Mouse (Mus musculus): ENCODE results near the gene Efnb3.
A peak's percentile ranks its signal among the peaks of the same experiment; 100 is the strongest.

Efnb3 gene

GRCm38 (mm10) chr11:69584008-69584407 lies 24.0 kb upstream of the Efnb3 start:
- no peak for DNase-seq (ENCODE audit: low spot score in 2 of 2)

DNA sequence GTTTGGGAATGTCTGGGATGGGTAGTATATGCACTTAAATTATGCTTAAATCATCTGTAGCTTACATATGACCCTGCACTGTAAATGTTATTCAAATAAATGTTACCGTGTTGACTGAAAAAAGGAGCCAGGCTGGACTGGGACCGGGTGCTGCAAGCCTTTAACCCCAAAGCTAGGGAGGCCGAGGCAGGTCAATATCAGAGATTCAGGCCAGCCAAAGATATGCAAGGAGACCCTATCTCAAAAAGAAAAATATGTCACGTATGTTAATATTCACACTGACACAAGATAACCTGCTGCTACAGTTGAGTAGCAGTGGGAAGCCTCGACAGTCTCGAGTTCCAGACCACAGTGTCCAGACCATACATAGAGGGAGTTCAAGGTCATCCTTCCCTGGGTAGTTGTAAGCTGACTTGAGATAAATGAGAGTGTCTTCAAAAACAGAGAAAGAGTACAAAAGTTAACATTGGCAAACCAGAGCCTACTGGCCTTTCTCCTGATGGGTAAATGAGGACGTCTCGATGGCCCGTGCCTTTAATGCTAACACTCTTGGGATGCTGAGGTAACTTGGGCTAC lies 22.3 kb upstream of the Efnb3 start:
- DNase-seq (ENCODE audit: low spot score in 2 of 2): no peak

DNA sequence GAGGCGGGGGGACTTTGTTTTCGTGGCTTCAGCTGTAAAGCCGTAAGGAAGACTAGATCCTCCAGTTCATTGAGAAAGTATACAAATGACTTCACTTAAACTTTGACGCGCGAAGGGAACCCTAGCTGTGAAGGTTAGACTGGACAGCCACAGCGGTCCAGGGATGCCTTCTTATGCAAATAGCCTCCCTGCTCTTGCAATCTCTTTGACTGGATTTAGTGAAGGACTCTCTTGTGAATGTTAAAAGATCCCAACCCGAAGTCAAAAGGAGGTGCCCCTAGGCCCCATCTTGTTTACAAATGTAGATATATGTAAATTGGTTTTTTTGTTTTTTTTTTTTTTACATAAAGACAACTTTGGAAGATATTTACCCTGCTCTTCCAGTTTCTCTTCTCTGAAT lies 21.8 kb upstream of the Efnb3 start:
- DNase-seq (ENCODE audit: low spot score in 2 of 2): no peak

DNA sequence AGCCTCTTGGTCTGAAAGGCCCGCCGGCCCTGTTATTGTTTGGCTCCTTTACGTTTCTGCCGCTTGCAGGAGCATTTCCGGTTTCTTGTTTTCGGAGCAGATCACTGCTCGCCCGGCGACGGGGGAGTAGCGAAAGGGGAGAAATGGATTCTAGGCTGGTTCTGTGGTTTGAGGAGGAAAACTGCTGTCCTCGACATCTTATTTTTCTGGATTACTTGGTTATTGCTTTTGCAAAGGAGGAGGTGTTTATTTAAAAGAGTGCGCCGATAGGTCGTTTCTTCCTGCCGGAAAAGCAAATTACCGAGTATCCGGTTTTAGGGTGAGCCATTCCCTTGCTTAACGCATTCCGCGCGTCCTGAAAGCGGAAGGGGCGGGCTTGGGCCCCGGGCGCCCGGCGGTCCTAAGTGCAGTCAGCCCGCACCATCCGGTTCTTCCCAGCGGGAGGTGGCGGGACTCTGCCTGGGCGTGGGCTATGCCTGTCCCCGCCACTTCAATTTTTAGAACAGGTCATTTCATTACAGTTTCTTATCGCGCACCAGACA lies 21.2 kb upstream of the Efnb3 start:
- DNase-seq (ENCODE audit: low spot score in 2 of 2): peak; percentile 78 to 82

DNA sequence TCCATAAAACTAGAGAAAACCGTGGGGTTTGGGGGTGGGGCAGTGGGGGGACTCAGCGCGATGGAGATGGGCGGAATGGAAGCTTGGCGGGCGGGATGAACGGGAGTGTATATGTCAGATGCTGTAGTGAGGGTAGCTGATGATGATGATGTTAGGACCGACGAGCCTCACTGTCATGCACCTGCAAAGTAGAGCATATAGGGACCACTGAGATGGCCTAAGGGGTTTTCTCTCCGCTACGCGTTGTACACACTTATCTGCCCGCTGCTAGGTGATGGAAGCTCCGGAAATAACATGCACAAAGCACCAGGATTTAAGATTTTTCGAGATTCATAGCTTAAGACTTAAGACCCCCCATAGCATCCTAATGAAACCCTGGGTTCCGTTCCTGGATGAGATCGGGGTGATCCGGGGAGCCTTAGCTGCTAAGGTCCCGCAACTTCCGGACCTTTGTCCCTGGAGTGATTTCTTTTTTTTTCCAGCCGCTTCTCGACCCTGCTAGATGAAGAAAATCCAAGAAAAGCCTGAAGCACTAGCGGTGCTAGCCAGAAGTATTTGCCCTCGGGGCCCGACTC lies 20.7 kb upstream of the Efnb3 start:
- DNase-seq (ENCODE audit: low spot score in 2 of 2): no peak

GRCm38 (mm10) chr11:69580091-69580514 lies 20.1 kb upstream of the Efnb3 start, which contains the start of the genes Wrap53 and Trp53:
Gene Wrap53 (minus strand): TSS chr11:69580255.
Gene Trp53 (plus strand): TSS chr11:69580359.
- peak; percentile 77 to 84 for DNase-seq (ENCODE audit: low spot score in 2 of 2)

DNA sequence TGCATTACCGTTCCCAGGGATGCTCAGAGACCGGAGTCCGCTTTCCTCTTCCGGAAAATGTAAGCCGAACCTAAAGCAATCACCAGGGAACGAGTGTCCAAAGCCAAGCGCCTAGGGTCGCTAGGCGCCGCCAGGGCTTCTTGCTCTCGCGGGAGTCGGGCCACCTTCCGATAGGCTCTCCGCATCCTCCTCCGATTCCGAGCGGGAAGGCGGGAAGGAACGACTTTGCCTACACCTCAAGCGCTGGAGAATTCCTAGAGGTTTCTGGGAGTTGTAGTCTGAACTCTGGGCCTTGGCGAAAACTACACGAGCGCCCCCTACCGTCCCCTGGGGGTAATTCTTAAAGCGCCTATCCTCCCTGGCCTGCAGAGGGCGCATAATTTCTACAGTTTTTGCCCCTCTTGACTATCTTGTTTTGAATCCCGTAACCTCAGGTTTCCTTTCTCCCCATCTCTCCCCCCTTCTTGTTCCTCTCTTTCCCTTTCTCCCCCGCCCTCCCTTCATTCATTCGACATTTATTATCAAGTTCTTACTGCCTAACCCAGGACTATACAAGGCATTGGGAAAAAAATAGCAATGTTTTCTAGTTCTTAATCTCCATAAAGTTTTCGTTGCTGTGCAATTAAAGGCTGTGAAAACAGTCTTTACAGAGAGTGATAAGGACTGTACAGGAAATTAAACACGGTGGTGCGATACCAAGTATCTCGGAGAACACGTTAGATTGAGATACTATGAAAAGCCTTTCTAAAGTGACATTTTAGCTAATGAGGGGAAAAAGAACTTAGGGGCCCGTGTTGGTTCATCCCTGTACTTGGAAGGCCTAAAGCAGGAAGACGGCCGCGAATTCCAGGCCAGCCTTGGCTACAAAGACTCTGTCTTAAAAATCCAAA lies 19.4 kb upstream of the Efnb3 start:
- peak; percentile 90 to 96 for DNase-seq (ENCODE audit: low spot score in 2 of 2)

GRCm38 (mm10) chr11:69578301-69578700 lies 18.3 kb upstream of the Efnb3 start:
- DNase-seq (ENCODE audit: low spot score in 2 of 2): no peak

- no peak for DNase-seq (ENCODE audit: low spot score in 2 of 2)
Observed at GRCm38 (mm10) chr11:69576307-69576706, 16.3 kb upstream of the Efnb3 start.

DNA sequence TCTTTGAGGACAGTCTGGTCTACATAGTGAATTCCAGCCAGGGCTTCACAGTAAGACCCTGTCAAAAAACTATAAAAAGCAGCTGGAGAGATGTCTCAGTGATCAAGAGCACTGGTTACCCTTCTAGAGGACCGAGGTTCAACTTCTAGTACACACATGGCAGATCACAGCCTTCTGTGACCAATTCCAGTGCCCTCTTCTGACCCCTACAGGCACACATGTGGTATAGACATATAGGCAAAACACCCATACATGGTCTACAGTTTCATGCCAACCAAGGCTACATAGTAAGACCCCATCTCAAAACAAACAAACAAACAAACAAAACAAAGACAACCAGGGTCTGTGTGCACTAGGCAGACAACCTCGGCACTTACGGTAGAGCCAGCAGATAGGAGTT lies 15.2 kb upstream of the Efnb3 start:
- no peak for DNase-seq (ENCODE audit: low spot score in 2 of 2)

GRCm38 (mm10) chr11:69565131-69565530 lies 5.1 kb upstream of the Efnb3 start:
- DNase-seq (ENCODE audit: low spot score in 2 of 2): no peak

GRCm38 (mm10) chr11:69564391-69564790 lies 4.4 kb upstream of the Efnb3 start:
- no peak for DNase-seq (ENCODE audit: low spot score in 2 of 2)

- DNase-seq (ENCODE audit: low spot score in 2 of 2): no peak
Observed at GRCm38 (mm10) chr11:69563373-69563772, 3.4 kb upstream of the Efnb3 start.

GRCm38 (mm10) chr11:69560896-69561854 lies 1.2 kb upstream of the Efnb3 start:
- no peak for DNase-seq (ENCODE audit: low spot score in 2 of 2)

GRCm38 (mm10) chr11:69559183-69559582 lies 822 bp downstream of the Efnb3 start:
- DNase-seq (ENCODE audit: low spot score in 2 of 2): no peak

- no peak for DNase-seq (ENCODE audit: low spot score in 2 of 2)
Observed at GRCm38 (mm10) chr11:69558756-69559155, 1.2 kb downstream of the Efnb3 start.

DNA sequence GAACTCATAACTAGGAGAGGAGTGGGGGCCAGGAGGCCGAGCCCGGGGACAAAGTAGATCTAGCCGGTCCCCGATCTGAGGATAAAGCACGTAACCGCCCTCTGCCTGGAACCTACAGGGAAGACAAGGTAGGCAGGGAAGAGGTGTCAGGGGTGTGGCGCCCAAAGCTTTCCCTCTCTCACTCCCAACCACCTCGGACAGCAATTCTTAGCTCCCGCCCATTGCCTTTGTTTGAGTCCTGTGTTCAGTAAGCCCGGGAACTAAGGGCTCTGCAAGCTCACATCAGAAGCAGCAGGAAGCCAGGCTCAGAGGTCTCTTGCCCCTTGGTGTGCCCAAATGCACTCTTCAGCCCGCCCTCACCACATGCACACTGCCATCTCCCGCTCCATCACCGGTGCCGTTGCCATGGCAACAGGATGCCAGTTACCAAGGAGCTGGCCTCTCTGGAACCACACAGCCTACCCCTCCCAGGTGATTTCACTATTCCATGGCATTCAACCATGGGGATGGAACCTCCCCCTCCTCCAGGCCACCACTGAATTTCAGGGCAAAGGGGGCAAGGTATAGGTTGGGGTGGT lies 2.5 kb downstream of the Efnb3 start:
- DNase-seq (ENCODE audit: low spot score in 2 of 2): no peak

DNA sequence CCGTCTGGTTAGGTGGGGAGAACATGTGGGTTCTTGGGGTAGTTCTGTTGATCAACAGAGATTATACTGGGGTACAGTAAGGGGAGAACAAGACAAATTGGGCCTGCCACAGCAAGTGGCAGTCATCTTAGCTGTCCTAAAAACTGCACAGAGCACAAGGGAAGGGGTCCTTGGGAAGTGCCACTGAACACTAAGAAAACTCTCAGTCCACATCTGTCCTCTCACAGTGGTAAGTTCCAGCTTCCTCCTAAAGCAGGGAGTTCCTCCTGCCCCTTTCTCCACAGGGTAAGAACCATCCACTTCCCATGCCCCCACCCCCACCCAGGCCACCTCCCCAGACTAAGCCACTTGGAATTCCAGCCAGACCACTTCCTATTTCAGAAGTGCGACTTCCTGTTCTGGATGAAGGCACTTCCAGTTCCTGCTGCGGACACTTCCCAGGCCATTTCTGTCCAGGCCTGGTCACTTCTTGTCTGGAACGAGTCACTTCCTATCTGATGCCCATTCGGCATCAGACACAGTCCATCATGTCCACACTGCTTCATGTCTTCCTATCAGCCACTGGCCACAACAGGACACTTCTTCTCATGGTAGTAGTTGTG lies 5.4 kb downstream of the Efnb3 start:
- no peak for DNase-seq (ENCODE audit: low spot score in 2 of 2)

DNA sequence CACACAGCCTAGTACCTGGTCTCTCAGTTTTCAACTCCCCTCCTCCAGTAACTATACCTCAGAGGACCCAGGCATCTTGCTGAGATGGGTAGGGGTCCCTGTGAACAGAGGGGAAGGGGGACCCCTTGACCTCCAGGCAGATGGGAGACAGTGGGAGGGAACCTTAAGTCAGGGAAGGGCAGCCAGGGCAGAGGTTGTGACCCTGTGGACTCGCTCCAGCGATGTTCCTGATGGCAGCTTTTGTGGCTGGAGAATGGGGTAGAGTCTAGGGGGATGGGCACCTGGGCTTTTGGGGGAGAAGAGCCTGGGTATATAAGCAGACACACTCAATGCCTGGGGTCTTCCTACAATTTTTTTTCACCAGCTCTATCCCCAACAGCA lies 6.7 kb downstream of the Efnb3 start:
- no peak for DNase-seq (ENCODE audit: low spot score in 2 of 2)

DNA sequence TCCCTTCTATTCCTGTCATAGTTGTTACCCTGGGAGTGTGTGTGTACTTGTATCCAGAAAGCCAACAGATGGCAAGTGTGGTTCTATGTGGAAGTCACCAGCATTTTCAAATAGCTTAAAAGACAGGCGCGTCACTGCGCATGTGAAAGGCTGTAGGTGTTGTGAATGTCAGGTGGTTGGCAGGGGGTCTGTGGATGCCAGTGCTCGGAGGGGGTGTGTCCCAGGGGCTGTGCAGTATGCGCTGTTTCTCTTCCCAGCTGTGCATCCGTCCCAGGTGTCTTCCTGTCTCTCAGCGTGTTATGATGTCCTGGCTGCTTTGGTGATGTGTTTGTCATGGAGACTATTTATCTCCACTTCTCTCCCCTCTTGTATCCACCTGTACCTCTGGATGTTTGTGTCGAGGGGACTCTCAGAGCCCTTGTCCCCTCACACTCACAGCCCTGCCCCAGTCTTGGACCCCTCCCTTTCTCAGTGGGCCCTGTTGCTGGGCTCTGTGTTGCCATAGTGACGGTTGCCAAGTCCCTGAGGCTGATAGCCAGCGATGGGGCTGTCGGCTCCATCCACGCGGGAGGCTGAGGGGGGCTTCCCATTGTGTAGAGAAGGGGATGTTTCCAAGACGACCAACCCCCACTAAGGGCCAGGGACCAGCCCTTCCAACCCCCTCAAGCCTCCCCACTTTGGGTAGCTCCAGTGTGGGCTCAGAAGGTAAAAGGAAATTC lies 7.2 kb downstream of the Efnb3 start:
- DNase-seq (ENCODE audit: low spot score in 2 of 2): no peak

All from spleen, postnatal 14 days (tissue).